Mouse (Mus musculus): ENCODE results near the gene Trim60.
"Not testable (repeated sequence)": the region's sequence is repeated elsewhere in the genome, so short reads cannot be mapped to it uniquely, and the experiment has no call there.

Gene Trim60

GRCm38 (mm10) chr8:65018423-65018822 lies at the start of gene Trim60, which contains the start of gene Trim61:
Gene Trim60, minus strand, starts transcription at chr8:65018584.
Gene Trim61, minus strand, starts transcription at chr8:65018523.
- DNase-seq (ENCODE audit: low read depth, low spot score), result no peak

GRCm38 (mm10) chr8:65067694-65068472 lies 49.5 kb upstream of the Trim60 start:
- DNase-seq (ENCODE audit: low read depth, low spot score), result peak; percentile 86

- no peak for DNase-seq (ENCODE audit: low read depth, low spot score)
These were observed 48.6 kb upstream of the Trim60 start for GRCm38 (mm10) chr8:65067031-65067430.

- DNase-seq (ENCODE audit: low read depth, low spot score), result peak; percentile 52
These were observed 47.2 kb upstream of the Trim60 start for GRCm38 (mm10) chr8:65065622-65066021.

- peak; percentile 86 for DNase-seq (ENCODE audit: low read depth, low spot score)
These were observed 45.7 kb upstream of the Trim60 start for GRCm38 (mm10) chr8:65064071-65064470.

DNA sequence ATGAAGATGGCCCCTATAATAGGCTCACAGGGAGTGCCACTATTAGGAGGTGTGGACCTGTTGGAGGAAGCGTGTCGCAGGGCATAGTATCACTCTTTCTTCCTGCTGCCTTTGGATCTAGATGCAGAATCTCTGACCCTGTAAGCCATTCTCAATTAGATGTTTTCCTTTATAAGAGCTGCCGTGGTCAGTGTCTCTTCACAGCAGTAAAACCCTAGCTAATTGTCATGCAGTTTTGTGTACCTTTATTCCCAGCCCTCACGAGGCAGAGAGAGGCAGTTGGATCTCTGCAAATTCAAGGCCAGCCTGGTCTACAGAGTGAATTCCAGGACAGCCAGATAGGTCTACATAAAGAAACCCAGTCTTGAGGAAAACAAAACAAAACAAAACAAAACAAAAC lies 43.8 kb upstream of the Trim60 start:
- peak; percentile 59 for DNase-seq (ENCODE audit: low read depth, low spot score)

GRCm38 (mm10) chr8:65056722-65057121 lies 38.3 kb upstream of the Trim60 start:
- peak; percentile 78 for DNase-seq (ENCODE audit: low read depth, low spot score)

GRCm38 (mm10) chr8:65053968-65054367 lies 35.6 kb upstream of the Trim60 start:
- DNase-seq (ENCODE audit: low read depth, low spot score), result no peak

- peak; percentile 57 for DNase-seq (ENCODE audit: low read depth, low spot score)
These were observed 35.2 kb upstream of the Trim60 start for GRCm38 (mm10) chr8:65053554-65053953.

- peak; percentile 54 for DNase-seq (ENCODE audit: low read depth, low spot score)
These were observed 29.4 kb upstream of the Trim60 start for GRCm38 (mm10) chr8:65047801-65048200.

GRCm38 (mm10) chr8:65047193-65047592 lies 28.8 kb upstream of the Trim60 start:
- DNase-seq (ENCODE audit: low read depth, low spot score), result no peak

DNA sequence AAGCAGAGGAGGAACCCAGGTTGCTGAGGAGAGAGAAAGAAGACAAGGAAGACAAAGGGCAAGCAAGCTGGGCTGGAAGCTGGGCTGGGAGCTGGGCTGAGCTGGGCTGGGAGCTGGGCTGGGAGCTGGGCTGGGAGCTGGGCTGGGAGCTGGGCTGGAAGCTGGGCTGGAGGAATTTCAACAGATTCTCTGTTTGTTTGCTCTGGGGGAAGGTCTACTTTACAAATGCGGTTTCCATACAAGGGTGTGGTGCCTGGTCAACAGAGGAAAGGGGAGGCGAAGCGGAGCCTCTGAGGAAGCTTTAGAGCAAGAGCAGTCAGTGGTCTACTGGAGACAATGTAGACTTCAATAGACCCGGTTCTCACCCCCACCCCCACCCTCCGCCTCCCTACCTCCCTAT lies 28.2 kb upstream of the Trim60 start:
- DNase-seq (ENCODE audit: low read depth, low spot score), result peak; percentile 99

DNA sequence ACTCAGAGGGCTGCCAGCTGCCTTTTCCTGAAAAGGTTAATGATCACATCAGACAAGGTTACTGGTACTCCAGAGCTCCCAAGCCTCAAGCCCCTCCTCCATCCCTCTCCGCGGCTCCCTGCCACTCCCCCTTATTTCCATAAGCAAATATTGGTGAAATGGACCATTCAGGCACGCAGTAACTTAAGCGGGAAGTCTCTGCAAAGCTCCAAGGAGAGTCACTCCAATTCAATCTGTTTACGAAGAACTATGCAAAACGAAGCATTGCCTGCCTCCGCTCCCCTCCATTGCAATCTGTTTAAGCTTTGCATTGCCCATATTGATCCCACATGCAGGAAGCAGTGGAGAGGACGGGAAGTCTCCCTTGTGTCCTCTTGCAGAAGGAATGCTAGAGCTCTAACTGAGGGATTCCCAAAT lies 18.7 kb upstream of the Trim60 start, which contains the start of gene Apela:
Apela (minus strand) TSS at position 220 of the 417 bp plus-strand sequence.
- DNase-seq (ENCODE audit: low read depth, low spot score), result peak; percentile 86

DNA sequence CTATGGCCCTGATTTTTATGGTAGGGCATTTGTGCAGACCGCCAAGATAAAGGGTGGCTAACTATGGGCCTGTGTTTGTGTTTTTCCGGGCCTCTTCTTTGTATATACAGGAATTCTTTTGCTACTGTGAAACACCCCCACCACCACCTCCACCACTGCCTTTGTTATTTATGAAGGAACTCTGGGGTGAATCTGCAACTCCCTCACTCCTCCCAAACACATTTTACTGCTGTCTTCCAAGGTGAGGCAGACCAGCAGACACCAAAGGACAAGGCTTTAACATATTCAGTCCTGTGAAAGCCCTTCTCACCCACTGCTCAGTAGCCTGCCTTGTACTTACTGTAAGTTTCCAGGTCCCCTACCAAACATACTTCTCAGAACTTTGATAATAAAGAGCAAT lies 15.8 kb upstream of the Trim60 start:
- peak; percentile 93 for DNase-seq (ENCODE audit: low read depth, low spot score)

DNA sequence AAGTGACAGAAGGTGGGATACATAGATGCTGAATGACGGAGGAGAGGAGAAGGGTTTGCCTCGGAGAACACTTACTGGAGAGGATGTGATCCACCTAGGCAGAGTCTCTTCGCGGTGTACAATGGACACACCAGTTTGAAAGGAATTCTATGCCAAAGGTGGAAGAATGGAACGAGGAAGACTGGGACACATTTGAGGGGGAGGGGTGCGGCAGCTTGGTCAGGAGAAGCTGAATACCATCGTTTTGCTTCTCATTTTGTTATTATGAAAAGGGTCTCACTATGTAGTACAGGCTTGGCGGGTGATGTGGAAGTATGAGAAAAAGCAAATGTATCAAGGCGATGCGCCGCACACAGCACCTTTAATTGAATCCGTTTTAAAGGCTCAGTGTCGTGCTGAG lies 14.7 kb upstream of the Trim60 start:
- DNase-seq (ENCODE audit: low read depth, low spot score), result peak; percentile 34

DNA sequence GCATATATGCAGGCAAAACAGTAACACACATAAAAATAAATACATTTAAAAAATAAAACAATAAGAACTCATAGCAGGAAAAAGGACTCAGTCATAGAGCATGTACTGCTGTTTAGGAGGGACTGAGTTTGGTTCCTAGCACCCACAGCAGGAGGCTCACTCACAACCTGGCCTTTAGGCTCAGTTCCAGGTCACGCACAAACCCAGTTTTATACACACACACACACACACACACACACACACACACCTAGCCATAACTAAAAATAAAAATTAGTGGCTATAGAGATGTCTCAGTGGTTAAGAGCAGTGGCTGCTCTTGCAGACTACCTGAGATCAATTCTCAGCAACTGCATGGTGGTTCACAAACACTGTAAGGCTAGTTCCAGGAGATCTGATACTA lies 13.7 kb upstream of the Trim60 start:
- DNase-seq (ENCODE audit: low read depth, low spot score), result no peak

DNA sequence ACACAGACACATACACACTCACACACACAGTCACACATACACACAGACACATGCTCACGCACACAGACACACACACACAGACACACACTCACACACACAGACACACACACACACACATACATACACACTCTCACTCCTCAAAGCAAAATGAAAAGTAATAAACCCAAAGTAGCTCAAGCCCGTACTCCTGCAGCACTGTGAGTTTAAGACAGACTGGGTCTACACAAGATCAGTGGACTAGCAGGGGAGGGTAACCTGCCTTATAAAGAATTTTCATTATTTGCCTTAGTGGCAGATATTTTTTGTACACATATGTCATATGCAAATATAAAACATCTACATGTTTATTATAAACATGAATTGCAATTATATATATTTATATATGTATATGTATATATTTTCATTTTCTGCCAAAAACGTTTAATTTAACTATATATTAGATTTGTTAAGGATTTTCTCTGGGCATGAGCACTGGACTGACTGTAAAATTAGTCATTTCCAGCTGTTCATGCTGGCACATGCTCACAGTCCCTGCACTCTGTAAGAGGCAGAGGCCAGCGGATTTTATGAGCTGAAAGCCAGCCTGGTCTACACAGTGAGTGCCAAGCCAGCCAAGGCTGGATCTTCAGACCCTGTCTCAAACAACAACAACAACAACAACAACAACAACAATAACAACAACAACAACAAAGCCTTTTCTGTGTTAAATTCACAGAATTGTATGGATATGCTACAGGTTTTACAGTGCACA lies 12.5 kb upstream of the Trim60 start:
- no peak for DNase-seq (ENCODE audit: low read depth, low spot score)

- DNase-seq (ENCODE audit: low read depth, low spot score), result no peak
These were observed 11.4 kb upstream of the Trim60 start for GRCm38 (mm10) chr8:65029776-65030175.

- DNase-seq (ENCODE audit: low read depth, low spot score), result peak; percentile 58
These were observed 10.7 kb upstream of the Trim60 start for GRCm38 (mm10) chr8:65028959-65029686.

DNA sequence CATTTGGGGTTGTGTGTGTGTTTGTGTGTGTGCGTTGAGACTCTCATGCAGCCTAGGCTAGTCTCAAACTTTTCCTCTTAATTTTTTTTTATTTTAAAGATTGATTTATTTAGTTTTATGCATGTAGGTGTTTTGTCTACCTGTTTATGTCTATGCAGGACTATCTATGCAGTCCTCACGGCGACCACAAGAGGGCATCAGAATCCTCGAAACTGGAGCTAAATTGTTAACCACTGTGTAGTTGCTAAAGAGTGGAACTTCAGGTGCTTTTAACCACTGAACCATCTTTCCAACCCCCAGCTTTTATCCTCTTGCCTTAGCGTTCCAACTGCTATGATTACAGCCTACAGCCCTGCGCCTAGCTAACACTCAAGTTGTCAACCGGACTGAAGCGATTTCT lies 4.1 kb upstream of the Trim60 start:
- peak; percentile 83 for DNase-seq (ENCODE audit: low read depth, low spot score)

GRCm38 (mm10) chr8:65007616-65008015 lies 10.8 kb downstream of the Trim60 start:
- not testable (repeated sequence) for DNase-seq (ENCODE audit: low read depth, low spot score)

DNA sequence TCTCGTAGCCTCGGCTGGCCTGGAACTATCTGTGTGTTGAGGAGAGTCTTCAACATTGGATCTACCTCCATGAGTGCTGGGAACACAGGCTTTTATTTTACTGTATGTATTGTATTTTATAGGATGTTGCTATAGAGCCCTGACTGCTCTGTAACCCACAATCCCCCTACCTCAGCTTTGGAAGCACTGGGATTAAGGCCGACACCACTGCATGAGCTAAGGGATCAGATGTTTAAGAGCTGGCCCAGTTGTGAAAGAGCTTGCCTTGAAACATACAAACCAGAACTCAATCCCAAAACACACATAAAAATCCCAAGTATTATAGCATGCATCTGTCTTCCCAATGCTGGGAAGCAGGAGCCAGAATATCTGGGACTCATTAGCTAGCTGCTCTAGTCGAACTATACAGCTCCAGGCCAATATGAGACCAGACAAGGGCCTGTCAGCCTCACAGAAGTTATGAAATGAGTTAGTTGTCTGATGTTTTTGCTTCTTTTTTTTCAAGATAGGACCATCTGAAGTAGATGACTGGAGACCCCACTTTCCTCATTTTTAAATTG lies 19.5 kb downstream of the Trim60 start:
- no peak for DNase-seq (ENCODE audit: low read depth, low spot score)

Data from ES-CJ7 (cell line).